Mouse (Mus musculus): ENCODE measurements around the gene Olfr690. TPM values are rescaled to one million over a fixed set of nuclear protein-coding genes. Genes with fewer than 3 reads are reported as not detected.
"Not testable (repeated sequence)": the region's sequence is repeated elsewhere in the genome, so short reads cannot be mapped to it uniquely, and the experiment has no call there.

The Olfr690 gene
- not detected in 2 replicates for polyA plus RNA-seq (2016; fragmentation: Nextera tagmentation; extraction: Ambion mirVana)

DNA sequence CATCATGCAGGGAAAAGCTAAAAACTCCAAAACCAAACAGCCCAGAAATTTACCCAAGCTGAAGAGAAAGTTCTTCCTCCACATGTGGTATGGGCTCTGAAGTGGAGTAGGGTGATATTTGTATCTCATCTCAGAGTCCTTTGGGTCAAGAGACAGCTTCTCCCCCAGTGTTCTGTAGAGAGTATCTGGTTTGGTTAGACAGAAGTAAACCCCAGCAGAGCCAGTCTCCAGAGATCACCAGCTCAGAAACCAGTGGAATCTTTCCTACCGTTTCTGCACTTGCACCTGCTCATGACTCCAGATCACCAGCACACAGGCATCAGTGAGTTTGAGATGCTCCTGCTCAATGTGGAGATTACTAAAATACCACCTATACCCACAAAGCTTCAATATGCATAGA is at the start of gene Olfr690:
Olfr690 (minus strand) TSS at position 101 of the 400 bp plus-strand sequence.
- H3K27ac ChIP-seq = no peak within 1 kb of the TSS
- H3K27me3 ChIP-seq (ENCODE audit: poor library complexity, severe bottlenecking) = no peaks in the 10 kb centered on the region
- H3K4me1 ChIP-seq = no peaks in the 10 kb centered on the region
- H3K9me3 ChIP-seq = no peaks in the 10 kb centered on the region
- no peak within 1 kb of the TSS for H3K4me3 ChIP-seq
- no peak for DNase-seq (ENCODE audit: extremely low spot score, low spot score)
- 91% methylated on average over 1 of the region's 1 CpGs for WGBS
- H3K36me3 ChIP-seq (replicated peaks) = no peaks in the 10 kb centered on the region

DNA sequence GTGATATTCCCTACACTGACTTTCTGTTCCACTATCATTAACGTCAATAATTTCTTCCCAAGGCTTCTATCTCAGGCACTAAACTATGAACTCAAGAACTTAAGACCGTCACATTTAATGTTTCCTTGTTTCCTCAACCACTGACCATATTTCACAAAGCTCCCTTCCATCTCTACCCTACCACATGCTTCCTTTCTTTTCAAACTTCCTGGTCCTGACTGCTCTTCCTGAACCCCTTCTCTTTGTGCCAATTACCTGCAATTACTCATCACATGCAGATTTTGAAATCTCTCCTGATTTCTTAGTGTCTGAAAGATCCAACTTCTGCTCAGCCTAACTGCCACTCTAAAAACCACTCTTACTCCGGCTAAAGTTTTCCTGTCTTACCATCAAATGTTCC is 46.4 kb upstream of the Olfr690 start:
- 91% methylated on average over 3 of the region's 3 CpGs for WGBS
- DNase-seq (ENCODE audit: extremely low spot score, low spot score) = no peak
- peaks cover 95% of the 10 kb centered on the region for H3K36me3 ChIP-seq (replicated peaks)
- no peak overlapping the region for H3K27ac ChIP-seq
- H3K4me1 ChIP-seq = no peaks in the 10 kb centered on the region
- H3K4me3 ChIP-seq = no peak overlapping the region
- H3K9me3 ChIP-seq = no peaks in the 10 kb centered on the region
- no peaks in the 10 kb centered on the region for H3K27me3 ChIP-seq (ENCODE audit: poor library complexity, severe bottlenecking)

- H3K4me1 ChIP-seq = no peaks in the 10 kb centered on the region
- no peaks in the 10 kb centered on the region for H3K9me3 ChIP-seq
- no peak within 1 kb of the TSS for H3K27ac ChIP-seq
- DNase-seq (ENCODE audit: extremely low spot score, low spot score) = no peak
- 78% methylated on average over 1 of the region's 1 CpGs for WGBS
- no peaks in the 10 kb centered on the region for H3K27me3 ChIP-seq (ENCODE audit: poor library complexity, severe bottlenecking)
- H3K36me3 ChIP-seq (replicated peaks) = peaks cover 75% of the 10 kb centered on the region
- H3K4me3 ChIP-seq = no peak within 1 kb of the TSS
Observed at GRCm38 (mm10) chr7:105374866-105375265, 41.0 kb upstream of the Olfr690 start, which contains the start of gene Gm5901. Gene Gm5901 (plus strand): TSS chr7:105375038.

DNA sequence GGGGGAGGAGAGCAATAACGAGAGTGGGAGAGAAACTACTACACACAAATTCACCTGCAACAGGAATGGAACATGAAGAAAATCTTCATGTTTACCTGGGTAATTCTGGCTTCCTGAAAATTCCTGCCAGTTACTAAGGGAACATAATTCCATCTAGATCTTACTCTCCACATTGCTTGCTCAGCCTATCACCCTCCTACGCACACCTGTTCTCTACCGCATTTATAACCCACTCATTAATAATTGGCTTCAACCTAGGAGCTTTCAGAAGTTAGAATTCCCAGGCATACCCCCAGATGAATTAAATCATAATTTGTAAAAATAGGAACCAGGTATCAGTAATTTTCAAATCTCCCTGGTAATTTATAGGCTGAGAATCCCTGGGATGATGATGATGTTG is 40.1 kb upstream of the Olfr690 start:
- WGBS = 97% methylated on average over 3 of the region's 3 CpGs
- DNase-seq (ENCODE audit: extremely low spot score, low spot score) = no peak
- no peak overlapping the region for H3K4me3 ChIP-seq
- H3K9me3 ChIP-seq = no peaks in the 10 kb centered on the region
- H3K36me3 ChIP-seq (replicated peaks) = peaks cover 66% of the 10 kb centered on the region
- no peaks in the 10 kb centered on the region for H3K27me3 ChIP-seq (ENCODE audit: poor library complexity, severe bottlenecking)
- no peaks in the 10 kb centered on the region for H3K4me1 ChIP-seq
- H3K27ac ChIP-seq = no peak overlapping the region

DNA sequence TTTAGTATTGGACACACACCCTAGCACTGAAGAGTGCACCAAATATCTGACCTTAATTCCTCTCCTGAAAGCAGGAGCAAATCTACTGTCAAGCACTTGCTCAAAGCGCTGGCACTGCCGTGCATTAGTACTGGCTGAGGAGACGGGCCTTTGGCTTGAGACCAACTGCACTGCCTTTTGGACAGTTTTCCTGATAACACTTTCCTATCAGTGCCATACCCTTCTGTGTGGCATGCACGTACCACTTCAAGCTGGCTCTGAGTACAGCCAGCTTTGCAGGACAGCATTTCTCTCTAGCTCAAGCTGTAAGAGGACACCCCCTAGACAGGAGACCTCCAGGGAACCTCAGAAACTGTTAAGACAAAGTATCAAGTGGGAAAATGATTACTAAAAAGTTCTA is 39.6 kb upstream of the Olfr690 start:
- no peak overlapping the region for H3K27ac ChIP-seq
- WGBS = 95% methylated on average over 4 of the region's 4 CpGs
- no peaks in the 10 kb centered on the region for H3K9me3 ChIP-seq
- DNase-seq (ENCODE audit: extremely low spot score, low spot score) = no peak
- H3K4me3 ChIP-seq = no peak overlapping the region
- no peaks in the 10 kb centered on the region for H3K27me3 ChIP-seq (ENCODE audit: poor library complexity, severe bottlenecking)
- H3K36me3 ChIP-seq (replicated peaks) = peaks cover 62% of the 10 kb centered on the region
- H3K4me1 ChIP-seq = no peaks in the 10 kb centered on the region

GRCm38 (mm10) chr7:105372912-105373311 is 39.0 kb upstream of the Olfr690 start:
- Histone ChIP-seq H3K4me1 (no peaks in the 10 kb centered on the region), H3K27ac (no peak overlapping the region), H3K27me3 (ENCODE audit: poor library complexity, severe bottlenecking) (no peaks in the 10 kb centered on the region), H3K36me3 (replicated peaks) (peaks cover 56% of the 10 kb centered on the region), H3K9me3 (no peaks in the 10 kb centered on the region), H3K4me3 (no peak overlapping the region)
- whole genome bisulfite sequencing = 85% methylated on average over 1 of the region's 1 CpGs
- DNase-seq (ENCODE audit: extremely low spot score, low spot score) = no peak

DNA sequence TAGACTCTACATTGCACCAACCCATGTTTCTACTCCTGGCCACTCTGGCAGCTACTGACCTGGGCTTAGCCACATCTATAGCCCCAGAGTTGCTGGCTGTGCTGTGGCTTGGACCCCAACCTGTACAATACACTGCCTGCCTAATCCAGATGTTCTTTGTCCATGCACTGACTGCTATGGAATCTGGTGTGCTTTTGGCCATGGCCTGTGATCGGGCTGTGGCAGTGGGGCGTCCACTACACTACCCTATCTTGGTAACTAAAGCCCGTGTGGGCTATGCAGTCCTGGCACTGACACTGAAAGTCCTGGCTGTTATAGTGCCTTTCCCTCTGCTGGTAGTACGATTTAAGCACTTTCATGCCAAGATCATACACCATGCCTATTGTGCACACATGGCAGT is 34.6 kb upstream of the Olfr690 start:
- H3K9me3 ChIP-seq = no peaks in the 10 kb centered on the region
- DNase-seq (ENCODE audit: extremely low spot score, low spot score) = no peak
- no peak overlapping the region for H3K27ac ChIP-seq
- WGBS = 89% methylated on average over 4 of the region's 4 CpGs
- peaks cover 16% of the 10 kb centered on the region for H3K36me3 ChIP-seq (replicated peaks)
- H3K4me1 ChIP-seq = no peaks in the 10 kb centered on the region
- no peaks in the 10 kb centered on the region for H3K27me3 ChIP-seq (ENCODE audit: poor library complexity, severe bottlenecking)
- H3K4me3 ChIP-seq = no peak overlapping the region

GRCm38 (mm10) chr7:105367930-105368329 is 34.0 kb upstream of the Olfr690 start, which contains the start of gene Olfr692:
Gene Olfr692 (plus strand): TSS chr7:105368230.
- DNase-seq (ENCODE audit: extremely low spot score, low spot score) = no peak
- Histone ChIP-seq H3K4me3 (no peak within 1 kb of the TSS), H3K27ac (no peak within 1 kb of the TSS), H3K4me1 (no peaks in the 10 kb centered on the region), H3K9me3 (no peaks in the 10 kb centered on the region), H3K27me3 (ENCODE audit: poor library complexity, severe bottlenecking) (no peaks in the 10 kb centered on the region), H3K36me3 (replicated peaks) (peaks cover 11% of the 10 kb centered on the region)
- WGBS = 95% methylated on average over 1 of the region's 1 CpGs

DNA sequence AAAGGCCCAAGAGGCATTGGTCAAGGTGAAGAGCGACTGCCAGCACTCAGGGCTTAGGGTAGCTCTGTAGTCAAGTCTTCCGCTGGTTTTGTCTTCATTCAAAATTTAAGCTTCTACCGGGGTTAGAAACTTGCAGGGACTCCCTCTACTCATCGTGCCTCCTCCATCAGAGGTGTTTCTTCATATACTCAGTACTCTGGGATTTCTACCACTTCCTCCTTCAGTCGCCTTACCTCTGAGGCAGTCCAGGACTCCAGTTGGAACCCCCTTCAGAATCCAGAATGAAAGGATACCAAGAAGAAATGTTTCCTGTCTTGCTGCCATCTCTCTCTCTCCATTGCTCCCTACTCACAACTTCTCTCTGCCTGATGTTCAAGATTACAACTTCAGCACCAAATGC is 33.4 kb upstream of the Olfr690 start:
- Histone ChIP-seq H3K4me3 (no peak overlapping the region), H3K27ac (no peak overlapping the region), H3K4me1 (no peaks in the 10 kb centered on the region), H3K36me3 (replicated peaks) (peaks cover 9% of the 10 kb centered on the region), H3K27me3 (ENCODE audit: poor library complexity, severe bottlenecking) (no peaks in the 10 kb centered on the region), H3K9me3 (no peaks in the 10 kb centered on the region)
- 87% methylated on average over 5 of the region's 5 CpGs for WGBS
- no peak for DNase-seq (ENCODE audit: extremely low spot score, low spot score)

- no peaks in the 10 kb centered on the region for H3K27me3 ChIP-seq (ENCODE audit: poor library complexity, severe bottlenecking)
- no peak for DNase-seq (ENCODE audit: extremely low spot score, low spot score)
- H3K36me3 ChIP-seq (replicated peaks) = no peaks in the 10 kb centered on the region
- H3K9me3 ChIP-seq = no peaks in the 10 kb centered on the region
- no peak overlapping the region for H3K4me3 ChIP-seq
- H3K4me1 ChIP-seq = no peaks in the 10 kb centered on the region
- H3K27ac ChIP-seq = no peak overlapping the region
- WGBS = 87% methylated on average over 2 of the region's 2 CpGs
Observed at GRCm38 (mm10) chr7:105361713-105362112, 27.8 kb upstream of the Olfr690 start.

GRCm38 (mm10) chr7:105356487-105356886 is 22.6 kb upstream of the Olfr690 start:
- not testable (repeated sequence) for H3K9me3 ChIP-seq; H3K4me3 ChIP-seq; H3K36me3 ChIP-seq (replicated peaks); H3K27ac ChIP-seq; H3K4me1 ChIP-seq; DNase-seq (ENCODE audit: extremely low spot score, low spot score); H3K27me3 ChIP-seq (ENCODE audit: poor library complexity, severe bottlenecking)
- WGBS = 97% methylated on average over 1 of the region's 2 CpGs

GRCm38 (mm10) chr7:105356064-105356463 is 22.2 kb upstream of the Olfr690 start:
- not testable (repeated sequence) for H3K4me1 ChIP-seq; H3K27me3 ChIP-seq (ENCODE audit: poor library complexity, severe bottlenecking); H3K27ac ChIP-seq; DNase-seq (ENCODE audit: extremely low spot score, low spot score); H3K9me3 ChIP-seq; H3K4me3 ChIP-seq; H3K36me3 ChIP-seq (replicated peaks)
- WGBS = no CpG with 5 or more reads among the region's 5 CpGs

DNA sequence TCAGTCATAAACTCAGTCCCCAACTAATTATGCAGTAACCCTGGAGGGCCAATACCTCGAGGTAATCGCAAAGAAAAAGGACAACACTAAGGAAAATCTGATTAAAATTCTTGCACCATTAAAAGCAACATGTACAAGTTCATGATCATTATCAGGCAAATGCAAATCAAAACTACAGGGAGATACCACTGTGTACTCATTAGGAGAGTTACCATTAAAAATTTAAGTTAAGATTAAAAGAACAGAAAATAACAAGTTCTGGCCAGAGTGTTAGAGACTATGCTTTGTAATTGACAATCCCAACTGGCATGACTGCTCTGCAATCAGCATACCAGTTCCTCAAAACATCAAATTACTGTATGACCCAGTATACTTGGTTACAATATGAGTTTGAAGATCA is 8.8 kb upstream of the Olfr690 start:
- Histone ChIP-seq H3K9me3 (no peaks in the 10 kb centered on the region), H3K27me3 (ENCODE audit: poor library complexity, severe bottlenecking) (no peaks in the 10 kb centered on the region), H3K27ac (no peak overlapping the region), H3K36me3 (replicated peaks) (no peaks in the 10 kb centered on the region), H3K4me1 (no peaks in the 10 kb centered on the region), H3K4me3 (no peak overlapping the region)
- DNase-seq (ENCODE audit: extremely low spot score, low spot score) = no peak
- WGBS = 82% methylated on average over 2 of the region's 2 CpGs

GRCm38 (mm10) chr7:105342170-105342569 is 8.3 kb upstream of the Olfr690 start, which contains the start of gene Olfr691:
Gene Olfr691 (minus strand): TSS chr7:105342270.
- Histone ChIP-seq H3K4me1 (no peaks in the 10 kb centered on the region), H3K9me3 (no peaks in the 10 kb centered on the region), H3K27me3 (ENCODE audit: poor library complexity, severe bottlenecking) (no peaks in the 10 kb centered on the region), H3K36me3 (replicated peaks) (no peaks in the 10 kb centered on the region), H3K27ac (no peak within 1 kb of the TSS), H3K4me3 (no peak within 1 kb of the TSS)
- no peak for DNase-seq (ENCODE audit: extremely low spot score, low spot score)
- WGBS = 65% methylated on average over 1 of the region's 1 CpGs

Measured in forebrain, embryonic 10.5 days (tissue).